Mouse (Mus musculus) small intestine, adult 2 months (tissue): Measurements from ENCODE around the gene Ccdc167. TPM values are rescaled to one million over a fixed set of nuclear protein-coding genes. Genes with fewer than 3 reads are reported as not detected.

ENCODE experiments used
- H3K27ac ChIP-seq: fragments of 200-500 bp; 2 replicates; pipeline ENCODE4 v1.5.1; 2012; ENCODE audit warnings: low read depth, low read length, control low read depth, inconsistent platforms; ENCODE audit not compliant: insufficient read depth
- H3K27me3 ChIP-seq: fragments of 200-500 bp; 2 replicates; pipeline ENCODE4 v1.6.1; 2012; ENCODE audit warnings: mild to moderate bottlenecking, moderate library complexity, low read length, inconsistent platforms; ENCODE audit not compliant: control insufficient read depth, insufficient read depth
- H3K36me3 ChIP-seq: fragments of 200-500 bp; 2 replicates; pipeline ENCODE4 v1.6.1; 2012; ENCODE audit warnings: mild to moderate bottlenecking, low read length, control low read depth, inconsistent platforms; ENCODE audit not compliant: control insufficient read depth, insufficient read depth
- H3K4me1 ChIP-seq: fragments of 200-500 bp; 2 replicates; pipeline ENCODE4 v1.6.1; 2012; ENCODE audit warnings: low read length, inconsistent platforms, mixed read lengths; ENCODE audit not compliant: control insufficient read depth, insufficient read depth, insufficient read length
- H3K4me3 ChIP-seq: fragments of 200-500 bp; 2 replicates; pipeline ENCODE4 v1.5.1; 2012; ENCODE audit warnings: low read depth, mild to moderate bottlenecking, control low read depth, inconsistent platforms, low read length, moderate library complexity
- CTCF ChIP-seq: fragments of 200-500 bp; IDR thresholded peaks from 2 replicates; pipeline ENCODE4 v1.5.1; 2012; ENCODE audit warnings: low read depth, mild to moderate bottlenecking, control low read depth, inconsistent platforms, low read length, moderate library complexity, mixed read lengths; ENCODE audit not compliant: insufficient replicate concordance, insufficient read length; ENCODE audit errors: extremely low read depth
- POLR2A ChIP-seq: fragments of 200-500 bp; IDR thresholded peaks from 2 replicates; pipeline ENCODE4 v1.6.1; 2012; ENCODE audit warnings: low read depth, mild to moderate bottlenecking, control low read depth, inconsistent platforms, low read length, moderate library complexity
- WGBS: fragments of 180-500 bp; shearing (Covaris S2); methylation state at CpG from one replicate; pipeline ENCODE4 v1.1.7; 2018; 5-methylcytosine and 5-hydroxymethylcytosine counted together
- polyA plus RNA-seq: library from polyadenylated mRNA; depleted of rRNA; stranded (reverse); fragments of >200 nt; gene quantifications from 2 replicates; pipeline ENCODE4 v1.2.3, GENCODE M21; 2012

The Ccdc167 gene
- polyA plus RNA-seq, 1 experiment, result 2.7 TPM

DNA sequence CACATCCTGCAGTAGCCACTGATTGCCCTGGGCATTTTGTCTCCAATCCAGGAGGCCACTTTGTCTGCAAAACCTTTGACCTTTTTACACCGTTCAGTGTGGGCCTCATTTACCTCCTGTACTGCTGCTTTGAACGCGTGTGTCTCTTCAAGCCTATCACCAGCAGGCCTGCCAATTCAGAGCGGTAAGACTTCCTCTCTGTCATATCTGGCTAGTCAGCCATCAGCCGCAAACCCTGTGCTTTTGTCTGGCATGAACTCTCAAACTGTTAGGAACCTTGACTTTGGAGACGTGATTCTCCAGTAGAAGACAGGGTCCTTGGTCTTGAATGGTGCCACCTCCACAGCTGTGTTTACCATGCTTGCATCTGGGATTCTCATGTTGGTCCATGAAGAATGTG lies 26.6 kb downstream of the Ccdc167 start:
- Histone ChIP-seq H3K4me1 (no peaks in the 10 kb centered on the region), H3K36me3 (peaks cover 77% of the 10 kb centered on the region), H3K27me3 (no peaks in the 10 kb centered on the region), H3K4me3 (no peak overlapping the region), H3K27ac (no peak overlapping the region)
- 81% methylated on average over 6 of the region's 6 CpGs for WGBS
- TF ChIP-seq CTCF (no peak), POLR2A (no peak)

DNA sequence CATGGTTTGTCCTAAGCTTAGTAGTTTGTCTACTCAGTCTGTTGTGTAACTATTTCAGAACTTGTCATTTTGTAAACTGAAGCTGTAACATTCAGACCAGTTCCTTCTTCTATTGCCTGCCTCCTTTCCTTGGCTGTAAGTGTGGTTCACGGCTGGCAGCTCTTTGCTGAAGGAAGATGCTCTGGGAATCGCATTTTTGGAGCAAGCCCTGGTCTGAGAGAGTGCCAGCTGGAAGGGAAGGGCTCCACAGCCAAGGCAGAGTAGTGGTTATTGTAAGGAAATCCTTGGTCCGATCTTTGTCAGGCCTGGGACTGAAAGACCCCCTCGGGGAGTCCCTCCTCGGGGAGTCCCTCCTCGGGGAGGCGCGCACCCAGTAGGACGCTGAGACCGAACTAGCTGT lies 28.2 kb downstream of the Ccdc167 start:
- 96% methylated on average over 10 of the region's 10 CpGs for WGBS
- no peak for TF ChIP-seq CTCF
- no peak for TF ChIP-seq POLR2A
- Histone ChIP-seq H3K27me3 (no peaks in the 10 kb centered on the region), H3K4me3 (no peak overlapping the region), H3K4me1 (no peaks in the 10 kb centered on the region), H3K27ac (no peak overlapping the region), H3K36me3 (peaks cover 74% of the 10 kb centered on the region)

DNA sequence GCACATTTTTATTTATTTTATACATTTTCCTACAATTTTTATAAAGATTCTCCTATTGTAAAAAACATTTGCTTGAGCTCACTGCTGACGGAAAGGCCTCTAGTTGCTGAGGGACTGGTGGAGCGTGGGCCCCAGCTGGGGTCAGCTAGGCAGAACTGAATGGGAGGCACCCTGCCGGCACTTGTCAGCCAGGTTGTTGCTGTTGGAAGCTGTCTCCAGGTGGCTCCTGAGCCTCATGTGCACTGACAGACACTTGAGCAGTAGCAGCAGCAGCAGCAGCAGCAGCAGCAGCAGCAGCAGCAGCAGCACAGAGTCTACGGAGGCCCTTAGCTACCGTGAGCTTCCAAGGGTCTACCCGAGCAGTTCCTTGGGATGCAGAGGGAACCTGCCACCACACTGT lies 29.5 kb downstream of the Ccdc167 start:
- H3K27ac ChIP-seq, result no peak overlapping the region
- peaks cover 77% of the 10 kb centered on the region for H3K36me3 ChIP-seq
- H3K4me1 ChIP-seq, result no peaks in the 10 kb centered on the region
- TF ChIP-seq POLR2A, result no peak
- TF ChIP-seq CTCF, result no peak
- 94% methylated on average over 6 of the region's 6 CpGs for WGBS
- no peaks in the 10 kb centered on the region for H3K27me3 ChIP-seq
- no peak overlapping the region for H3K4me3 ChIP-seq

DNA sequence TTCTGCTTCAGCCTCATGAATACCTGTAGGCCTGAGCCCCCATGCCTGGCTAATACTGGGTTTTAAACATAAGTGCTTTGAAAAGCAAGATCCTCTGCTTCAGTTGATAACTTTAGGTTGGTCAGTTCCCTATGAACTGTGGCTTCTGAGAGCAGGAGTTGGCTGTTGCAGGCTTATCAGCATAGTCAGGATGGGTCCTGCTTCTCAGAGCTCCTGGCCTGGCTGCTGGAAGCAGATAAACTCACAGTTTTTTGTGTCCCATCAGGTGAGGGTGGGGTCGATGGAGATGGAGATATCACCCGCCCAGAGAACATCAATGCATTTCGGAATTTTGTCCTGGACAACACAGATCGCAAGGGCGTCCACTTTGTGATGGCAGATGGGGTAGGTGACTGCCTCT lies 30.1 kb downstream of the Ccdc167 start:
- Histone ChIP-seq H3K27me3 (no peaks in the 10 kb centered on the region), H3K4me1 (no peaks in the 10 kb centered on the region), H3K27ac (no peak overlapping the region), H3K4me3 (no peak overlapping the region), H3K36me3 (peaks cover 81% of the 10 kb centered on the region)
- 95% methylated on average over 5 of the region's 5 CpGs for WGBS
- TF ChIP-seq CTCF (no peak), POLR2A (no peak)

DNA sequence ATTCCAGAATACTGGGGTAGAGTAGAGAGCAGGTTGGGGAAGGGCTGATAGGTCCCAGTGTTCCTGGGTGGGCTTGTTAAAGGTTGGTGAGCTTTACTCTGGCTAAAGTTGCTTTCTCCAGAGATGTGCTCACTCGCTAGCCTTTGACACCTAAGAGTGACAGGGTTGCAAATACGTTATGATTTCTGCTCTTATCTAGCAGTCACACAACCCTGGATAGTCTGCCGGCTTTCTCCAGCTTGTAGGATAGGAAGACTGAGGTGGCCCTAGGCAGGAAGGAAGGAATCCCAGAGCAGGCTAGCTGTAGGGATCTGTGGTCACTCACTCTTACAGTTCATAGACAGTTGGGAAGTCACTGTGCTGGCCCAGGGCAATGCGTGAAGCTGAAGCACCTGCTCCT lies 32.6 kb downstream of the Ccdc167 start:
- H3K27me3 ChIP-seq, result no peaks in the 10 kb centered on the region
- 92% methylated on average over 4 of the region's 4 CpGs for WGBS
- H3K27ac ChIP-seq, result no peak overlapping the region
- no peaks in the 10 kb centered on the region for H3K4me1 ChIP-seq
- peaks cover 82% of the 10 kb centered on the region for H3K36me3 ChIP-seq
- TF ChIP-seq CTCF (no peak), POLR2A (no peak)
- H3K4me3 ChIP-seq, result no peak overlapping the region

DNA sequence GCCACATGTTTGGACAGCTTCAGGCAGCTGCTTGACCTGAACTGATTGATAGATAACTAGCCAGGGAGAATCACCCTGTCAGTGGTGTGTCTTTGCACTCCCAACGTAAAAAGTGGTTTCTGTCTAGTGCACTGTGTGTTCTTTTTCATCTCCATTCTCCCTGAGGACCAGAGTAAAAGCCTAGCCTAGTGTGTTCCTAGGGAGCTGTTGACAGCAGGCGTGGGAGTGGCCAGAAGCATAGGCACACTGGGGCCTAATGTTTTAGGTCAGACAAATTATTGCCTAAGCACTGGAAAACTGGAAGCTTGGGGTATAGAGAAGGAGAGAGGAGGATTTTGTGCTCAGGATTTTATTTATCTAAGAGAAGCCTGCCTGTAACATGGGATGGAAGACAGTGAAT lies 33.7 kb downstream of the Ccdc167 start:
- 91% methylated on average over 2 of the region's 2 CpGs for WGBS
- no peaks in the 10 kb centered on the region for H3K27me3 ChIP-seq
- TF ChIP-seq POLR2A (no peak), CTCF (no peak)
- no peaks in the 10 kb centered on the region for H3K4me1 ChIP-seq
- H3K4me3 ChIP-seq, result no peak overlapping the region
- peaks cover 86% of the 10 kb centered on the region for H3K36me3 ChIP-seq
- H3K27ac ChIP-seq, result no peak overlapping the region

DNA sequence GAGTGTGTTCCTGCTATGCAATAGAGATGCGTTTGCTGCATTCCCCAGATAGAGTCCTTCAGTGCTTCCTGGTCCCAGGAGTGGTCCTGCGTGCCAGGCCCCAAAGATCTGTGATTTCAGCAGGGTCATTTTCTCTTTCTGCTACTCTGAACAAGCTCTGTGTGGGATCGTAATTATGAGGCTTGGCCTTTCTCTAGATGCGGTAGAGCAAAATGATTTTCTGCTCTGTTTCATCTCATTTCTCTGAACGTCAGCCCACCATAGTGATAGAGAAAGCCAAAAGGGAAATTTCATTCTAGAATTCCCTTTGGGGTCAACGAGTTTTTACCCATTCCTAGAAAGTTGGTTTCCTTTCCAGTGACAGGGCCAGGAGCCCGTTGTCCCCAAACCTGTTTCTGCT lies 34.6 kb downstream of the Ccdc167 start:
- Histone ChIP-seq H3K27me3 (no peaks in the 10 kb centered on the region), H3K27ac (no peak overlapping the region), H3K36me3 (peaks cover 82% of the 10 kb centered on the region), H3K4me1 (no peaks in the 10 kb centered on the region), H3K4me3 (no peak overlapping the region)
- TF ChIP-seq POLR2A (no peak), CTCF (no peak)
- WGBS, result 94% methylated on average over 7 of the region's 7 CpGs

DNA sequence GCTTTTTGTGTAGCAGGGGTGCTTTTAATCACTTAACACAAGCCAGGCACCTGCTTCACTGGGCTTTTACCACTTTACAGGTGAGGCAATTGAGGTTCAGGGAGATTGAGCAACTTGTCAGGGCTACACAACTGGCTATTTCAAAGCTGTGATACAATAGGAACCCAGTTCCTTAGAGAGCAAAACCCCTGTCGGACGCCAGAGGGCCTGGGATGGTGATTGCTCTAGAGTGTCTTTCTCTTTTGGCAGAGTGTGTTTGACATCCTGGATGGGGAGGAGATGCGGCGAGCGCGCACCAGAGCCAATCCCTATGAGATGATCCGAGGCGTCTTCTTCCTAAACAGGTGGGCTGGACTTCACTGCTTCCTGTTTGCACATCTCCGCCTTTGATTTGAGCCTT lies 35.2 kb downstream of the Ccdc167 start:
- H3K36me3 ChIP-seq, result peaks cover 83% of the 10 kb centered on the region
- WGBS, result 94% methylated on average over 9 of the region's 9 CpGs
- no peak overlapping the region for H3K4me3 ChIP-seq
- no peak for TF ChIP-seq POLR2A
- TF ChIP-seq CTCF, result no peak
- no peak overlapping the region for H3K27ac ChIP-seq
- H3K4me1 ChIP-seq, result no peaks in the 10 kb centered on the region
- H3K27me3 ChIP-seq, result no peaks in the 10 kb centered on the region
